Comparison of ENCODE assay signal across 8 mouse cellular contexts in genomic region chr1:172616537-172617300, GRCm38 (mm10). TPM values are rescaled to one million over a fixed set of nuclear protein-coding genes. Genes with fewer than 3 reads are reported as not detected.
DNase-seq lines count a peak whose midpoint lies in the region; ATAC-seq and TF ChIP-seq lines count a peak whose summit lies in the region.

No protein-coding gene starts in this region.

- no peak for TF ChIP-seq POLR2A in cortical plate, adult 2 months (IDR thresholded peaks at IDR 0.05; ENCODE audit: extremely low read depth, insufficient read depth, low read length)

- DNase-seq in heart, adult 18-20 months, result no peak
- DNase-seq in forebrain, embryonic 14.5 days (ENCODE audit: low spot score), result peak; percentile 63
- DNase-seq in left cerebral cortex, postnatal 4 days, result peak; percentile 52
- peak; percentile 43 for DNase-seq in right cerebral cortex, postnatal 14 days
- no peak for DNase-seq in thymus, postnatal 14 days
- DNase-seq in ovary, postnatal 10 days (ENCODE audit: low spot score), result no peak

- H3K4me3 ChIP-seq in heart, embryonic 15.5 days, result peak overlapping the region; percentile 32
- H3K4me3 ChIP-seq in cortical plate, adult 2 months (ENCODE audit: insufficient read depth, low read length), result peak overlapping the region; percentile 21; the same call in 1 of the 2 replicates
- peak overlapping the region; percentile 34 for H3K4me3 ChIP-seq in forebrain, embryonic 14.5 days (ENCODE audit: low read depth, low read length)

- 16% methylated on average over 22 of the region's 22 CpGs for WGBS in heart, embryonic 15.5 days
- WGBS in forebrain, embryonic 14.5 days, result 8% methylated on average over 22 of the region's 22 CpGs

- H3K36me3 ChIP-seq in heart, embryonic 15.5 days, result no peaks in the 10 kb centered on the region
- H3K36me3 ChIP-seq in forebrain, embryonic 14.5 days (ENCODE audit: control insufficient read depth, insufficient read depth, low read length), result no peaks in the 10 kb centered on the region

- TF ChIP-seq CTCF in cortical plate, adult 2 months (IDR thresholded peaks at IDR 0.05; ENCODE audit: extremely low read depth, insufficient read depth, low read length), result no peak

- H3K9me3 ChIP-seq in heart, embryonic 15.5 days (replicated peaks), result no peaks in the 10 kb centered on the region
- no peaks in the 10 kb centered on the region for H3K9me3 ChIP-seq in forebrain, embryonic 14.5 days (replicated peaks; ENCODE audit: control insufficient read depth, low read length)

- H3K27ac ChIP-seq in heart, embryonic 15.5 days, result no peak overlapping the region
- no peak overlapping the region for H3K27ac ChIP-seq in cortical plate, adult 2 months (ENCODE audit: insufficient read depth, low read length)
- H3K27ac ChIP-seq in forebrain, embryonic 14.5 days (ENCODE audit: low read depth, low read length), result no peak overlapping the region

- ATAC-seq in heart, embryonic 15.5 days (replicated peaks; ENCODE audit: insufficient number of reproducible peaks, insufficient read depth, low FRiP score, low read depth), result no peak
- ATAC-seq in forebrain, embryonic 14.5 days, result peak; percentile 89

- peak overlapping the region; percentile 61 for H3K4me2 ChIP-seq in heart, embryonic 15.5 days
- peak overlapping the region; percentile 72 for H3K4me2 ChIP-seq in forebrain, embryonic 14.5 days (ENCODE audit: low read length)

- H3K4me1 ChIP-seq in heart, embryonic 15.5 days (replicated peaks), result peaks cover 5% of the 10 kb centered on the region; the same call in 1 of the 2 replicates
- no peaks in the 10 kb centered on the region for H3K4me1 ChIP-seq in cortical plate, adult 2 months (ENCODE audit: control insufficient read depth, insufficient read depth, low read length)
- H3K4me1 ChIP-seq in forebrain, embryonic 14.5 days (ENCODE audit: control insufficient read depth, insufficient read depth, low read length), result peaks cover 12% of the 10 kb centered on the region; the same call in 1 of the 2 replicates

- intact Hi-C loops in left cerebral cortex, postnatal 4 days (cut with DNase I), result no loop called here

- H3K9ac ChIP-seq in heart, embryonic 15.5 days, result no peak overlapping the region
- peak overlapping the region; percentile 67 for H3K9ac ChIP-seq in forebrain, embryonic 14.5 days (ENCODE audit: low read length)

- 0 out of 2 replicates have a peak, but pooled peaks cover 2% of the 10 kb centered on the region for H3K27me3 ChIP-seq in heart, embryonic 15.5 days
- no peaks in the 10 kb centered on the region for H3K27me3 ChIP-seq in forebrain, embryonic 14.5 days (replicated peaks; ENCODE audit: control insufficient read depth, insufficient read depth, low read length)

RNA-seq across cellular contexts. Expression of gene Fcrl6, which starts 14.4 kb away (rescaled TPM):
- polyA plus RNA-seq in heart, embryonic 15.5 days (2015; fragmentation: Nextera tagmentation; extraction: Ambion mirVana), result not detected in 2 replicates
- not detected for total RNA-seq in heart, adult 18-20 months (2021)
- polyA plus RNA-seq in cortical plate, adult 2 months (2012; rRNA removed), result 0.11 TPM in 1 of 2 replicates, not detected in the other
- polyA plus RNA-seq in forebrain, embryonic 14.5 days (2014; fragmentation: Nextera tagmentation; extraction: Ambion mirVana), result not detected in 2 replicates
- not detected for total RNA-seq in left cerebral cortex, postnatal 4 days (2021)

RNA-seq across cellular contexts. Expression of gene Dusp23, which starts 16.0 kb away (rescaled TPM):
- 11.3 and 11.9 TPM in 2 replicates for polyA plus RNA-seq in heart, embryonic 15.5 days (2015; fragmentation: Nextera tagmentation; extraction: Ambion mirVana)
- 10 to 100 TPM in 1 of 2 experiments, 1 to 10 TPM in 1; 9.8 to 10.4 TPM for total RNA-seq in heart, adult 18-20 months (2021)
- 11.6 and 12.0 TPM in 2 replicates for polyA plus RNA-seq in cortical plate, adult 2 months (2012; rRNA removed)
- 6.2 and 7.1 TPM in 2 replicates for polyA plus RNA-seq in forebrain, embryonic 14.5 days (2014; fragmentation: Nextera tagmentation; extraction: Ambion mirVana)
- total RNA-seq in left cerebral cortex, postnatal 4 days (2021), result 1 to 10 TPM; 5.8 to 6.9 TPM

RNA-seq across cellular contexts. Expression of gene Slamf8, which starts 26.4 kb away (rescaled TPM):
- polyA plus RNA-seq in heart, embryonic 15.5 days (2015; fragmentation: Nextera tagmentation; extraction: Ambion mirVana), result 0.23 TPM in 1 of 2 replicates, not detected in the other
- under 1 TPM; 0.37 to 0.39 TPM for total RNA-seq in heart, adult 18-20 months (2021)
- polyA plus RNA-seq in cortical plate, adult 2 months (2012; rRNA removed), result 0.28 and 0.31 TPM in 2 replicates
- not detected in 2 replicates for polyA plus RNA-seq in forebrain, embryonic 14.5 days (2014; fragmentation: Nextera tagmentation; extraction: Ambion mirVana)
- not detected for total RNA-seq in left cerebral cortex, postnatal 4 days (2021)

Comparison
In these comparisons a context has a peak if more than half of its experiments do, and no peak if none do; other contexts are left out.
1. DNase-seq: peak in forebrain, embryonic 14.5 days (single experiment), left cerebral cortex, postnatal 4 days (single experiment) and right cerebral cortex, postnatal 14 days (single experiment); none in heart, adult 18-20 months (0 of 2), thymus, postnatal 14 days (single experiment) and ovary, postnatal 10 days (single experiment).
2. Peak in every context shown above with its lines, with median percentiles within 50 percentile points of each other: H3K4me3 ChIP-seq.